Mouse (Mus musculus) heart, embryonic 11.5 days (tissue): ENCODE results near the gene Pdcd7. TPM values are rescaled to one million over a fixed set of nuclear protein-coding genes. Genes with fewer than 3 reads are reported as not detected.

Experiments used
- ATAC-seq: fragments of 200-750 bp; cut with Nextera tagmentation; replicated peaks from 2 replicates; pipeline ENCODE4 v1.8.0; 2017; ENCODE audit warnings: moderate library complexity; ENCODE audit not compliant: insufficient number of reproducible peaks, low FRiP score, low TSS enrichment
- H3K27ac ChIP-seq: fragments of 300-500 bp; sonication (generic); 2 replicates; pipeline ENCODE4 v1.5.1; 2014; ENCODE audit warnings: mild to moderate bottlenecking, low read depth, low read length
- H3K27me3 ChIP-seq: fragments of 300-500 bp; sonication (generic); 2 replicates; pipeline ENCODE4 v1.6.1; 2014; ENCODE audit warnings: mild to moderate bottlenecking, low read length, mixed read lengths; ENCODE audit not compliant: control insufficient read depth, insufficient read depth
- H3K36me3 ChIP-seq: fragments of 300-500 bp; sonication (generic); 2 replicates; pipeline ENCODE4 v1.6.1; 2014; ENCODE audit warnings: mild to moderate bottlenecking, low read length, moderate library complexity, mixed read lengths; ENCODE audit not compliant: control insufficient read depth, insufficient read depth
- H3K4me1 ChIP-seq: fragments of 300-500 bp; sonication (generic); 2 replicates; pipeline ENCODE4 v1.6.1; 2014; ENCODE audit warnings: low read length; ENCODE audit not compliant: control insufficient read depth, insufficient read depth
- H3K4me2 ChIP-seq: fragments of 300-500 bp; sonication (generic); 2 replicates; pipeline ENCODE4 v1.6.1; 2014; ENCODE audit warnings: mild to moderate bottlenecking, moderate library complexity
- H3K4me3 ChIP-seq: fragments of 300-500 bp; sonication (generic); 2 replicates; pipeline ENCODE4 v1.5.1; 2014; ENCODE audit warnings: low read depth, low read length
- H3K9ac ChIP-seq: fragments of 300-500 bp; sonication (generic); 2 replicates; pipeline ENCODE4 v1.6.1; 2014; ENCODE audit warnings: mild to moderate bottlenecking, low read depth, low read length, moderate library complexity
- H3K9me3 ChIP-seq: fragments of 300-500 bp; sonication (generic); replicated peaks from 2 replicates; pipeline ENCODE4 v1.6.1; 2016; ENCODE audit warnings: low read length; ENCODE audit not compliant: control insufficient read depth
- WGBS: fragments of 180-500 bp; shearing (Covaris S2); extraction: QIAGEN DNeasy Blood & Tissue Kit; methylation state at CpG from one replicate; pipeline ENCODE4 v1.1.7; 2014; ENCODE audit not compliant: insufficient replicate concordance; 5-methylcytosine and 5-hydroxymethylcytosine counted together
- polyA plus RNA-seq: library from polyadenylated mRNA; unstranded; fragments of >200 nt; fragmentation: Nextera tagmentation; extraction: Ambion mirVana; gene quantifications from 2 replicates; pipeline ENCODE4 v1.2.1, GENCODE M21; 2014

Pdcd7 gene
- polyA plus RNA-seq, 1 experiment from 2014 or later: 6.9 TPM

- Histone ChIP-seq H3K4me3 (no peak overlapping the region), H3K27ac (no peak overlapping the region), H3K4me1 (peaks cover 8% of the 10 kb centered on the region; the same call in 1 of the 2 replicates), H3K9me3 (no peaks in the 10 kb centered on the region), H3K27me3 (no peaks in the 10 kb centered on the region), H3K4me2 (no peak overlapping the region), H3K9ac (no peak overlapping the region), H3K36me3 (peaks cover 1% of the 10 kb centered on the region)
- 86% methylated on average over 7 of the region's 7 CpGs for WGBS
- ATAC-seq: no peak
Observed at GRCm38 (mm10) chr9:65365721-65366120, 19.8 kb downstream of the Pdcd7 start.

GRCm38 (mm10) chr9:65371756-65372155 is 25.9 kb downstream of the Pdcd7 start:
- H3K9ac ChIP-seq: no peak overlapping the region
- no peak for ATAC-seq
- WGBS: 69% methylated on average over 24 of the region's 24 CpGs
- no peak overlapping the region for H3K4me2 ChIP-seq
- no peak overlapping the region for H3K27ac ChIP-seq
- no peaks in the 10 kb centered on the region; the same call in 1 of the 2 replicates for H3K36me3 ChIP-seq
- no peaks in the 10 kb centered on the region for H3K9me3 ChIP-seq
- H3K4me1 ChIP-seq: peaks cover 5% of the 10 kb centered on the region; the same call in 1 of the 2 replicates
- no peak overlapping the region for H3K4me3 ChIP-seq
- no peaks in the 10 kb centered on the region for H3K27me3 ChIP-seq

- Histone ChIP-seq H3K27ac (no peak overlapping the region), H3K4me2 (no peak overlapping the region), H3K9ac (no peak overlapping the region), H3K36me3 (no peaks in the 10 kb centered on the region; the same call in 1 of the 2 replicates), H3K9me3 (no peaks in the 10 kb centered on the region), H3K4me3 (no peak overlapping the region), H3K4me1 (peaks cover 5% of the 10 kb centered on the region; the same call in 1 of the 2 replicates), H3K27me3 (no peaks in the 10 kb centered on the region)
- no peak for ATAC-seq
- WGBS: 70% methylated on average over 4 of the region's 4 CpGs
Observed at GRCm38 (mm10) chr9:65372449-65372848, 26.5 kb downstream of the Pdcd7 start.

GRCm38 (mm10) chr9:65374468-65375162 is 28.7 kb downstream of the Pdcd7 start:
- Histone ChIP-seq H3K9ac (no peak overlapping the region), H3K36me3 (no peaks in the 10 kb centered on the region), H3K4me3 (no peak overlapping the region), H3K9me3 (no peaks in the 10 kb centered on the region), H3K4me1 (0 out of 2 replicates have a peak, but pooled peaks cover 3% of the 10 kb centered on the region), H3K4me2 (no peak overlapping the region), H3K27ac (no peak overlapping the region), H3K27me3 (no peaks in the 10 kb centered on the region)
- ATAC-seq: no peak
- 71% methylated on average over 5 of the region's 5 CpGs for WGBS

- Histone ChIP-seq H3K4me2 (no peak overlapping the region), H3K4me1 (0 out of 2 replicates have a peak, but pooled peaks cover 3% of the 10 kb centered on the region), H3K36me3 (no peaks in the 10 kb centered on the region), H3K4me3 (no peak overlapping the region), H3K27me3 (no peaks in the 10 kb centered on the region), H3K9me3 (no peaks in the 10 kb centered on the region), H3K27ac (no peak overlapping the region), H3K9ac (no peak overlapping the region)
- no peak for ATAC-seq
- 85% methylated on average over 9 of the region's 9 CpGs for WGBS
Observed at GRCm38 (mm10) chr9:65375163-65375934, 29.4 kb downstream of the Pdcd7 start.

- no peak for ATAC-seq
- Histone ChIP-seq H3K27ac (no peak overlapping the region), H3K4me3 (no peak overlapping the region), H3K27me3 (no peaks in the 10 kb centered on the region), H3K36me3 (no peaks in the 10 kb centered on the region), H3K9me3 (no peaks in the 10 kb centered on the region), H3K4me2 (no peak overlapping the region), H3K4me1 (no peaks in the 10 kb centered on the region; the same call in 1 of the 2 replicates), H3K9ac (no peak overlapping the region)
- WGBS: 58% methylated on average over 4 of the region's 4 CpGs
Observed at GRCm38 (mm10) chr9:65381017-65381590, 35.2 kb downstream of the Pdcd7 start.

- ATAC-seq: no peak
- H3K27ac ChIP-seq: no peak overlapping the region
- 64% methylated on average over 6 of the region's 6 CpGs for WGBS
Observed at GRCm38 (mm10) chr9:65382031-65382750, 36.3 kb downstream of the Pdcd7 start.

GRCm38 (mm10) chr9:65382751-65383097 is 36.8 kb downstream of the Pdcd7 start:
- Histone ChIP-seq H3K27ac (no peak overlapping the region), H3K4me3 (no peak overlapping the region), H3K4me1 (no peaks in the 10 kb centered on the region; the same call in 1 of the 2 replicates), H3K9ac (no peak overlapping the region), H3K9me3 (no peaks in the 10 kb centered on the region), H3K36me3 (no peaks in the 10 kb centered on the region), H3K4me2 (no peak overlapping the region), H3K27me3 (no peaks in the 10 kb centered on the region)
- WGBS: 51% methylated on average over 3 of the region's 3 CpGs
- ATAC-seq: no peak

More at GRCm38 (mm10) chr9:65382031-65382750, 36.3 kb downstream of the Pdcd7 start:
- no peaks in the 10 kb centered on the region; the same call in 1 of the 2 replicates for H3K4me1 ChIP-seq
- H3K4me2 ChIP-seq: no peak overlapping the region
- no peak overlapping the region for H3K4me3 ChIP-seq
- H3K27me3 ChIP-seq: no peaks in the 10 kb centered on the region
- H3K36me3 ChIP-seq: no peaks in the 10 kb centered on the region
- H3K9me3 ChIP-seq: no peaks in the 10 kb centered on the region
- H3K9ac ChIP-seq: no peak overlapping the region
